Mouse (Mus musculus): ENCODE results near the gene Galm. TPM values are rescaled to one million over a fixed set of nuclear protein-coding genes. Genes with fewer than 3 reads are reported as not detected.

The Galm gene
- polyA plus RNA-seq, 1 experiment from 2014 or later: 16.4 TPM

- WGBS: 79% methylated on average over 4 of the region's 4 CpGs
- no peak overlapping the region for H3K9ac ChIP-seq (ENCODE audit: low read depth, low read length)
- H3K9me3 ChIP-seq (ENCODE audit: control insufficient read depth, low read length): no peaks in the 10 kb centered on the region
- no peak overlapping the region for H3K4me3 ChIP-seq (ENCODE audit: low read length)
- no peak overlapping the region for H3K27ac ChIP-seq (ENCODE audit: low read depth, low read length)
- 0 out of 2 replicates have a peak, but pooled peaks have one; percentile 12 for ATAC-seq (ENCODE audit: low FRiP score, low TSS enrichment)
- peaks cover 10% of the 10 kb centered on the region; the same call in 1 of the 2 replicates for H3K4me1 ChIP-seq (ENCODE audit: control insufficient read depth, insufficient read depth, low read length)
- H3K36me3 ChIP-seq (ENCODE audit: control insufficient read depth, insufficient read depth, low read length): no peaks in the 10 kb centered on the region
- H3K27me3 ChIP-seq (ENCODE audit: control insufficient read depth, insufficient read depth, low read length): no peaks in the 10 kb centered on the region
- H3K4me2 ChIP-seq (replicated peaks; ENCODE audit: low read depth, low read length): no peak overlapping the region
Measured at GRCm38 (mm10) chr17:80167436-80167835, 40.2 kb downstream of the Galm start.

- WGBS: 52% methylated on average over 7 of the region's 7 CpGs
- ATAC-seq (ENCODE audit: low FRiP score, low TSS enrichment): peak; percentile 29
- Histone ChIP-seq H3K4me1 (ENCODE audit: control insufficient read depth, insufficient read depth, low read length) (peaks cover 10% of the 10 kb centered on the region; the same call in 1 of the 2 replicates), H3K4me2 (replicated peaks; ENCODE audit: low read depth, low read length) (peak overlapping the region; percentile 31; the same call in 1 of the 2 replicates), H3K36me3 (ENCODE audit: control insufficient read depth, insufficient read depth, low read length) (no peaks in the 10 kb centered on the region), H3K27me3 (ENCODE audit: control insufficient read depth, insufficient read depth, low read length) (no peaks in the 10 kb centered on the region), H3K9me3 (ENCODE audit: control insufficient read depth, low read length) (no peaks in the 10 kb centered on the region), H3K27ac (ENCODE audit: low read depth, low read length) (no peak overlapping the region; the same call in 1 of the 2 replicates), H3K9ac (ENCODE audit: low read depth, low read length) (no peak overlapping the region), H3K4me3 (ENCODE audit: low read length) (no peak overlapping the region)
Measured at GRCm38 (mm10) chr17:80167851-80168251, 40.6 kb downstream of the Galm start.

DNA sequence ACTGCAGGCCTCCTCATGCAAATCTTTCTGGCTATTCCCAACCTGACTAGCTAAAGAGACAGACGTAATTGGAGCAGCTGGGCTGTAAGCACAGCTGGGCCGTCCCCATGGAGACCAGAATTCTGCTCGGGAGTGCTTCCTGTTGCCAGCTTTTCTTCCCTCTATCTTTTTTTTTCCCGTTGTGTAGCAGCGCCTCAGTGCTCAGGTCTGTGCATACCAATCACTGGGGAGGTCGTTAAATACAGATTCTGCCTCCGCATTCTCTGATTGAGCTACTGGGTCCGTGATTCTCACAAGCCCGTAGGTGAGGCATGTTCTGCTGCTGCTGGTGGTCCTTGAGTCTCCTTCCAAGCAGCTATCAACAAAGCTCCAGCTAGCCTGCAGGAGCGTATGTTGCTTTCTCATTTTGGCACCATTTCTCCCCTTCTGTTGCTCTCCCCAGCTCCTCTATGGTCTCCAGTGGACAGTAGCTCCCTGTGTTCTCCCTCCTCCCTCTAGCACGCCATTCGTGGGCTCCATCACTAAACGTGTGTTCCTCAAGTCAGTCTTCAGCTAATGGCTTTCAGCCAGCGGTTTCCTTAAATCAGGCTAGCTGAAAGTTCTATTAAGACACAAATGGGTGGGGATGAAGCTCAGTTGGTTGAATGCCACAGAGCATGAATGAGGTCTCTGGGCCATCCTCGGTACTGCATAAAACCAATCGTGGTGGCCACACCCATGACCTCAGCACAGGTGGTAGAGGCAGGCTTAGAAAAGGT lies 41.3 kb downstream of the Galm start:
- Histone ChIP-seq H3K4me3 (ENCODE audit: low read length) (no peak overlapping the region), H3K4me2 (replicated peaks; ENCODE audit: low read depth, low read length) (peak overlapping the region; percentile 31), H3K36me3 (ENCODE audit: control insufficient read depth, insufficient read depth, low read length) (no peaks in the 10 kb centered on the region), H3K27me3 (ENCODE audit: control insufficient read depth, insufficient read depth, low read length) (no peaks in the 10 kb centered on the region), H3K9ac (ENCODE audit: low read depth, low read length) (no peak overlapping the region), H3K9me3 (ENCODE audit: control insufficient read depth, low read length) (no peaks in the 10 kb centered on the region), H3K27ac (ENCODE audit: low read depth, low read length) (peak overlapping the region; percentile 31; the same call in 1 of the 2 replicates), H3K4me1 (ENCODE audit: control insufficient read depth, insufficient read depth, low read length) (peaks cover 10% of the 10 kb centered on the region; the same call in 1 of the 2 replicates)
- 23% methylated on average over 16 of the region's 16 CpGs for WGBS
- peak; percentile 73 for ATAC-seq (ENCODE audit: low FRiP score, low TSS enrichment)

GRCm38 (mm10) chr17:80169792-80170191 lies 42.5 kb downstream of the Galm start:
- 89% methylated on average over 6 of the region's 6 CpGs for WGBS
- H3K9me3 ChIP-seq (ENCODE audit: control insufficient read depth, low read length): no peaks in the 10 kb centered on the region
- no peaks in the 10 kb centered on the region for H3K36me3 ChIP-seq (ENCODE audit: control insufficient read depth, insufficient read depth, low read length)
- no peak overlapping the region for H3K4me3 ChIP-seq (ENCODE audit: low read length)
- ATAC-seq (ENCODE audit: low FRiP score, low TSS enrichment): no peak
- H3K27me3 ChIP-seq (ENCODE audit: control insufficient read depth, insufficient read depth, low read length): no peaks in the 10 kb centered on the region
- H3K4me1 ChIP-seq (ENCODE audit: control insufficient read depth, insufficient read depth, low read length): peaks cover 14% of the 10 kb centered on the region; the same call in 1 of the 2 replicates
- H3K9ac ChIP-seq (ENCODE audit: low read depth, low read length): no peak overlapping the region
- H3K27ac ChIP-seq (ENCODE audit: low read depth, low read length): no peak overlapping the region
- H3K4me2 ChIP-seq (replicated peaks; ENCODE audit: low read depth, low read length): no peak overlapping the region

DNA sequence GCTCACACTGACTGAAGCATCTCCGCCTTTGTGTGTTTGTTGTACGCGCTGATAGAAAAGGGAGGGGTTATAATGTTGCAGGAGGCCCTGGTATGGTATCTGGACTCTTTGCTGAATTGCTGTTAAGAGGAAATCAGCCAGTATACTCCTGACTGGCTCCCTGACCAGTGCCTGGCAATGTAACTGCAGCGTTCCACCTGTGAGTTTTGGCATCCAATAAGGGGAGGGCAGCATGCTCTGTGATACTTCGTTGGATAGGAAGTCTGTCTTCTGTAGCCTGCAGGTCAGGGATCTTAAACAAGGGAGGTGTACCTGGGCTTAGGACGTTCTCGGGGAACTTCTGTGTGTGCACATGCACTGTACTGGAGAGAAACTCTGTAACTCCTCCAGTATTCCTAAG lies 43.7 kb downstream of the Galm start:
- H3K36me3 ChIP-seq (ENCODE audit: control insufficient read depth, insufficient read depth, low read length): no peaks in the 10 kb centered on the region
- no peak for ATAC-seq (ENCODE audit: low FRiP score, low TSS enrichment)
- H3K9ac ChIP-seq (ENCODE audit: low read depth, low read length): no peak overlapping the region
- WGBS: 88% methylated on average over 7 of the region's 7 CpGs
- peaks cover 18% of the 10 kb centered on the region; the same call in 1 of the 2 replicates for H3K4me1 ChIP-seq (ENCODE audit: control insufficient read depth, insufficient read depth, low read length)
- no peak overlapping the region for H3K27ac ChIP-seq (ENCODE audit: low read depth, low read length)
- H3K4me2 ChIP-seq (replicated peaks; ENCODE audit: low read depth, low read length): no peak overlapping the region
- H3K9me3 ChIP-seq (ENCODE audit: control insufficient read depth, low read length): no peaks in the 10 kb centered on the region
- H3K4me3 ChIP-seq (ENCODE audit: low read length): no peak overlapping the region
- no peaks in the 10 kb centered on the region for H3K27me3 ChIP-seq (ENCODE audit: control insufficient read depth, insufficient read depth, low read length)

- Histone ChIP-seq H3K4me2 (replicated peaks; ENCODE audit: low read depth, low read length) (no peak overlapping the region), H3K27ac (ENCODE audit: low read depth, low read length) (no peak overlapping the region), H3K4me1 (ENCODE audit: control insufficient read depth, insufficient read depth, low read length) (peaks cover 18% of the 10 kb centered on the region; the same call in 1 of the 2 replicates), H3K4me3 (ENCODE audit: low read length) (no peak overlapping the region), H3K36me3 (ENCODE audit: control insufficient read depth, insufficient read depth, low read length) (no peaks in the 10 kb centered on the region), H3K9me3 (ENCODE audit: control insufficient read depth, low read length) (no peaks in the 10 kb centered on the region), H3K27me3 (ENCODE audit: control insufficient read depth, insufficient read depth, low read length) (no peaks in the 10 kb centered on the region), H3K9ac (ENCODE audit: low read depth, low read length) (no peak overlapping the region)
- ATAC-seq (ENCODE audit: low FRiP score, low TSS enrichment): no peak
- 88% methylated on average over 4 of the region's 4 CpGs for WGBS
Measured at GRCm38 (mm10) chr17:80171948-80172347, 44.7 kb downstream of the Galm start.

GRCm38 (mm10) chr17:80172761-80173160 lies 45.5 kb downstream of the Galm start:
- Histone ChIP-seq H3K4me2 (replicated peaks; ENCODE audit: low read depth, low read length) (no peak overlapping the region), H3K4me3 (ENCODE audit: low read length) (no peak overlapping the region), H3K9me3 (ENCODE audit: control insufficient read depth, low read length) (no peaks in the 10 kb centered on the region), H3K9ac (ENCODE audit: low read depth, low read length) (no peak overlapping the region), H3K36me3 (ENCODE audit: control insufficient read depth, insufficient read depth, low read length) (no peaks in the 10 kb centered on the region), H3K27me3 (ENCODE audit: control insufficient read depth, insufficient read depth, low read length) (no peaks in the 10 kb centered on the region), H3K4me1 (ENCODE audit: control insufficient read depth, insufficient read depth, low read length) (peaks cover 18% of the 10 kb centered on the region; the same call in 1 of the 2 replicates), H3K27ac (ENCODE audit: low read depth, low read length) (no peak overlapping the region)
- ATAC-seq (ENCODE audit: low FRiP score, low TSS enrichment): no peak
- 89% methylated on average over 5 of the region's 5 CpGs for WGBS

- 94% methylated on average over 2 of the region's 2 CpGs for WGBS
- H3K36me3 ChIP-seq (ENCODE audit: control insufficient read depth, insufficient read depth, low read length): no peaks in the 10 kb centered on the region
- H3K9me3 ChIP-seq (ENCODE audit: control insufficient read depth, low read length): no peaks in the 10 kb centered on the region
- H3K4me2 ChIP-seq (replicated peaks; ENCODE audit: low read depth, low read length): no peak overlapping the region
- no peak overlapping the region for H3K27ac ChIP-seq (ENCODE audit: low read depth, low read length)
- H3K9ac ChIP-seq (ENCODE audit: low read depth, low read length): no peak overlapping the region
- no peaks in the 10 kb centered on the region for H3K27me3 ChIP-seq (ENCODE audit: control insufficient read depth, insufficient read depth, low read length)
- no peak overlapping the region for H3K4me3 ChIP-seq (ENCODE audit: low read length)
- H3K4me1 ChIP-seq (ENCODE audit: control insufficient read depth, insufficient read depth, low read length): peaks cover 11% of the 10 kb centered on the region; the same call in 1 of the 2 replicates
- no peak for ATAC-seq (ENCODE audit: low FRiP score, low TSS enrichment)
Measured at GRCm38 (mm10) chr17:80173708-80174107, 46.4 kb downstream of the Galm start.

GRCm38 (mm10) chr17:80174146-80174545 lies 46.9 kb downstream of the Galm start:
- Histone ChIP-seq H3K36me3 (ENCODE audit: control insufficient read depth, insufficient read depth, low read length) (no peaks in the 10 kb centered on the region), H3K27ac (ENCODE audit: low read depth, low read length) (no peak overlapping the region), H3K4me3 (ENCODE audit: low read length) (no peak overlapping the region), H3K4me2 (replicated peaks; ENCODE audit: low read depth, low read length) (no peak overlapping the region), H3K4me1 (ENCODE audit: control insufficient read depth, insufficient read depth, low read length) (0 out of 2 replicates have a peak, but pooled peaks cover 8% of the 10 kb centered on the region), H3K27me3 (ENCODE audit: control insufficient read depth, insufficient read depth, low read length) (no peaks in the 10 kb centered on the region), H3K9ac (ENCODE audit: low read depth, low read length) (no peak overlapping the region), H3K9me3 (ENCODE audit: control insufficient read depth, low read length) (no peaks in the 10 kb centered on the region)
- WGBS: 81% methylated on average over 3 of the region's 3 CpGs
- ATAC-seq (ENCODE audit: low FRiP score, low TSS enrichment): no peak
